Mouse (Mus musculus) megakaryocyte, embryonic 14.5 days (primary cell): ENCODE results near the gene Cnih2. TPM values are rescaled to one million over a fixed set of nuclear protein-coding genes. Genes with fewer than 3 reads are reported as not detected.

Experiments used
- H3K27me3 ChIP-seq: replicated peaks from 2 replicates; pipeline ENCODE3; 2012; ENCODE audit warnings: inconsistent platforms
- H3K36me3 ChIP-seq: replicated peaks from 2 replicates; pipeline ENCODE3; 2012; ENCODE audit warnings: low read length, inconsistent platforms, mixed read lengths
- H3K4me1 ChIP-seq: 2 replicates; pipeline ENCODE4 v1.6.1; 2012; ENCODE audit warnings: inconsistent platforms
- H3K4me3 ChIP-seq: replicated peaks from 2 replicates; pipeline ENCODE3; 2012; ENCODE audit warnings: moderate library complexity, mild to moderate bottlenecking, inconsistent platforms
- H3K9me3 ChIP-seq: 2 replicates; pipeline ENCODE4 v1.6.1; 2012; ENCODE audit warnings: inconsistent platforms
- FLI1 ChIP-seq: IDR thresholded peaks from 2 replicates; pipeline ENCODE4 v1.6.1; 2012; ENCODE audit warnings: low read length, inconsistent platforms, mixed read lengths
- GATA1 ChIP-seq: IDR thresholded peaks from 3 replicates; pipeline ENCODE4 v1.6.1; 2012; ENCODE audit warnings: mixed read lengths, low read length, inconsistent platforms, borderline replicate concordance
- polyA plus RNA-seq: library from polyadenylated mRNA; stranded (reverse); fragments of >175 nt; gene quantifications from 2 replicates; pipeline ENCODE4 v1.2.3, GENCODE M21; 2012; ENCODE audit warnings: low replicate concordance; ENCODE audit not compliant: insufficient read depth

Cnih2 gene
- polyA plus RNA-seq, 1 experiment, result 4.9 TPM

DNA sequence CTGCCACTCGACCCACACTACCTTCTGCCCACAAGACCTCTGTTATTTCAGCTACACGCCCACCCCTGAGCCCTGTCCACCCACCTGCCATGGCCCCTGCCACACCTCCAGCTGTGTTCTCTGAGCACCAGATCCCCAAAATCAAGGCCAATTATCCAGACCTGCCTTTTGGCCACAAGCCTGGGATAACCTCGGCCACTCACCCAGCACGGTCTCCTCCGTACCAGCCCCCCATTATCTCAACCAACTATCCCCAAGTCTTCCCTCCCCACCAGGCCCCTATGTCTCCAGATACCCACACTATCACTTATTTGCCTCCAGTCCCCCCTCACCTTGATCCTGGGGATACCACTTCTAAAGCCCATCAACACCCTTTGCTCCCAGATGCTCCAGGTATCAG, 28.8 kb downstream of the Cnih2 start:
- Histone ChIP-seq H3K36me3 (no peaks in the 10 kb centered on the region), H3K27me3 (peaks cover 72% of the 10 kb centered on the region), H3K4me1 (peaks cover 59% of the 10 kb centered on the region), H3K4me3 (no peak overlapping the region), H3K9me3 (no peaks in the 10 kb centered on the region)
- no peak for TF ChIP-seq GATA1
- TF ChIP-seq FLI1, result no peak

DNA sequence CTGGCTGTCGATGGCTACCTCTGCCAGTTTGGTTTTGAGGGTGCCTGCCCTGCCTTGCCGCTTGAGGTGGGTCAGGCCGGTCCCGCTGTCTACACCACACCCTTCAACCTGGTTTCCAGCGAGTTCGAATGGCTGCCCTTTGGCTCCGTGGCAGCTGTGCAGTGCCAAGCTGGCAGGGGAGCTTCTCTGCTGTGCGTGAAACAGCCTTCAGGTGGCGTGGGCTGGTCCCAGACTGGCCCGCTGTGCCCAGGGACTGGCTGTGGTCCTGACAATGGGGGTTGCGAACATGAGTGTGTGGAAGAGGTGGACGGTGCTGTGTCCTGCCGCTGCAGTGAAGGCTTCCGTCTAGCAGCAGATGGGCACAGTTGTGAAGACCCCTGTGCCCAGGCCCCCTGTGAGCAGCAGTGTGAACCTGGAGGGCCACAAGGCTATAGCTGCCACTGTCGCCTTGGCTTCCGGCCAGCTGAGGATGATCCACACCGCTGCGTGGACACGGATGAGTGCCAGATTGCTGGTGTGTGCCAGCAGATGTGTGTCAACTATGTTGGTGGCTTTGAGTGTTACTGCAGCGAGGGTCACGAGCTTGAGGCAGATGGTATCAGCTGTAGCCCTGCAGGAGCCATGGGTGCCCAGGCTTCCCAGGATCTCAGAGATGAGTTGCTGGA, 29.6 kb downstream of the Cnih2 start:
- H3K4me1 ChIP-seq, result peaks cover 58% of the 10 kb centered on the region
- peak overlapping the region; percentile 86 for H3K4me3 ChIP-seq
- peaks cover 68% of the 10 kb centered on the region for H3K27me3 ChIP-seq
- no peaks in the 10 kb centered on the region for H3K36me3 ChIP-seq
- no peaks in the 10 kb centered on the region for H3K9me3 ChIP-seq
- no peak for TF ChIP-seq GATA1
- TF ChIP-seq FLI1, result no peak

DNA sequence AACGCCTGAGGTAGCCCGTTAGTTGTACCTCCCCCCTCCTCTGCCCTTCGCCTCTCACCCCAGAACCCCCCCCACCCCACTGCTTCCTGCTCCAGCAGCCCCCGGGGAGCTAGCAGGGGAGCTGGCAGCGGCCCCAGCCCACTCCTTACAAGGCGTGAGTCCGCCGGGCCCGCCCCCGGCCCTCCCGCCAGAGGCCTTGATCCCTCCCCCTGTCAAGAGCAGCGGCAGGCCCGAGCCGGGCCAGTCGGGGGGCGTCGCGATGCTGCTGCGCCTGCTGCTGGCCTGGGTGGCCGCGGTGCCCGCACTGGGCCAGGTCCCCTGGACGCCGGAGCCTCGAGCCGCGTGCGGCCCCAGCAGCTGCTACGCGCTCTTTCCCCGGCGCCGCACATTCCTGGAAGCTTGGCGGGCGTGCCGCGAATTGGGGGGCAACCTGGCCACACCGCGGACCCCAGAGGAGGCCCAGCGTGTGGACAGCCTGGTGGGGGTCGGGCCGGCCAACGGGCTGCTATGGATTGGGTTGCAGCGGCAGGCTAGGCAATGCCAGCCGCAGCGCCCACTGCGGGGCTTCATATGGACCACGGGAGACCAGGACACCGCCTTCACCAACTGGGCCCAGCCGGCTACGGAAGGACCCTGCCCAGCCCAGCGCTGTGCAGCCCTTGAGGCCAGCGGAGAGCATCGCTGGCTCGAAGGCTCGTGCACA, 30.3 kb downstream of the Cnih2 start, which contains the start of gene Cd248:
TSS of gene Cd248 (plus strand) at position 212 of the 703 bp plus-strand sequence.
- Histone ChIP-seq H3K27me3 (peaks cover 67% of the 10 kb centered on the region), H3K36me3 (no peaks in the 10 kb centered on the region), H3K4me3 (peak within 1 kb of the TSS; percentile 86), H3K4me1 (peaks cover 54% of the 10 kb centered on the region), H3K9me3 (no peaks in the 10 kb centered on the region)
- TF ChIP-seq GATA1 (no peak), FLI1 (no peak)

DNA sequence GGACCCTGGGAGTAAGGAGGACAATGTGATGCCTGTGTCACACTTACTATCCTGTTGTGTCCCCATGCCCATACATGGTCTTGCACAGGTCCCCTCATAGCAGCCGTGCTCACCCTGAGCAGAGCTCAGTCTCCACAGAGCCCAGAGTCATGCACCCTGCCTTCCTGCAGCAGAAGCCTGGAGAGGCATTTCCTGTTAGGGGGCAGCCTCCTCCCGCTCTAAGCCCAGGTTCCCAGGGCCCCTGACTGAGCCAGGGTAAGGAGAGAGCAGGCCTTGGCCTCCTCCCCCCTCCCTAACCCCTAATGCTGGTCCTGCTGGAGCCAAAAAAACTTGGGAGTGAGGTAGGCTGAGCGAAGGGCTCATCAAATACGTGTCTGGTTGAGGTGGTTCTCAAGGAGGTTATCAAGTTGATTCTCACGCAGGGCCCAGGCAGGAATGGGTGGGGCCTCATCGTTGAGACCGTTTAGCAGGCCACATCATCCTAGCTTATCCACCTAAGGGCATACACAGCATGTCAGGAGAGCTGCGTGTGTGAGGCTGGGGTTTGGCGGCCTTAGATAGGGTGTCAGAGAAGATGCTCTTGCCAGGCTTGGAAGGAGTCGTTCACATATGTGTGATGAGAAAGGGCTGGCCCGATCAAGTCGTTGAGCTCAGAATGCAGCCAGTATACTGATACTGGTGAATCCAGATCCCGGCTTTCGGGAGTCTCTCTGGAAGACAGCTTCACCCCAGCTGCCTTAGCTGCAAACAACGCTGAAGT, 31.1 kb downstream of the Cnih2 start:
- TF ChIP-seq GATA1 (no peak), FLI1 (no peak)
- Histone ChIP-seq H3K36me3 (no peaks in the 10 kb centered on the region), H3K4me3 (peak overlapping the region; percentile 86), H3K4me1 (peaks cover 46% of the 10 kb centered on the region), H3K27me3 (peaks cover 71% of the 10 kb centered on the region), H3K9me3 (no peaks in the 10 kb centered on the region)

DNA sequence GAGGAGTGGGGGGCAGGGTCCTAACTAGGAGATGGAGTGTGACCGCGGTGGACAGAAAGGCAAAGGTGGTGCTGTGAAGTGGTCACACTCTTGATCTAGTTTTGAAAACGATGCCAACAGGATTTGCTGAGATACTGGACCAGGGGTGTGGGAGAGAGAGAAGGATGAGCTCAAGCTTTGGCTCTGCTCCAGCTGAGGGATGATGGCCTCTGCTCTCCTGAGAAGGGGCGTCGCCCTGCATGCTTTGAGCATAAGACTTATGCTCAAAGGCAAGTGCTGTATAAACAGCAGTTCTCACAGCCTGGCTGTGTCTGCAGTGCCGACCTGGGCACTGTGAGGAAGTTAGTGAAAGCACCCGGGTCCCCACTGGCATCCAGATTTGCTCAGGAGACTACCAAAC, 33.2 kb downstream of the Cnih2 start:
- Histone ChIP-seq H3K4me1 (peaks cover 48% of the 10 kb centered on the region), H3K36me3 (no peaks in the 10 kb centered on the region), H3K4me3 (no peak overlapping the region), H3K27me3 (peaks cover 58% of the 10 kb centered on the region), H3K9me3 (no peaks in the 10 kb centered on the region)
- TF ChIP-seq GATA1, result no peak
- TF ChIP-seq FLI1, result no peak

DNA sequence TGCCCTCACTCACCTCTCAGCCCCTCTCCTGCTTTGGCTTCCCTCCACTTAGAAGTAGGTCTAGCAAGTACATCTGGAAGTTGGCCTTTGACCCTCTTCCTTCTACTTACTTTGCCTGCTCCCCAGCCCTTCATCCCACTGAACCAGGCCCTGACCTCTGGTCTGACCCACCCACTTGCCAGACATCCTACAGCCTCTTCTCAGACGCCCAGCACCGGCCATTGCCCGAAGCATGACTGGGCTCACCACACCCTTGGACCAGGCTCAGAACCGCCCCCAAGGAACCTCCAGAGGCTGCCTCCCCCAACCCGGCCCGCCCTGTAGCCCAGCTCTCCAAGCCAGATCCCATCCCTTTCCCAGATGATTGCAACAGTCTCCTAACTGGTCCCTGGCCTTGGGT, 35.9 kb downstream of the Cnih2 start:
- Histone ChIP-seq H3K36me3 (no peaks in the 10 kb centered on the region), H3K4me1 (peaks cover 59% of the 10 kb centered on the region), H3K9me3 (no peaks in the 10 kb centered on the region), H3K27me3 (peaks cover 31% of the 10 kb centered on the region), H3K4me3 (no peak overlapping the region)
- TF ChIP-seq GATA1, result no peak
- no peak for TF ChIP-seq FLI1

DNA sequence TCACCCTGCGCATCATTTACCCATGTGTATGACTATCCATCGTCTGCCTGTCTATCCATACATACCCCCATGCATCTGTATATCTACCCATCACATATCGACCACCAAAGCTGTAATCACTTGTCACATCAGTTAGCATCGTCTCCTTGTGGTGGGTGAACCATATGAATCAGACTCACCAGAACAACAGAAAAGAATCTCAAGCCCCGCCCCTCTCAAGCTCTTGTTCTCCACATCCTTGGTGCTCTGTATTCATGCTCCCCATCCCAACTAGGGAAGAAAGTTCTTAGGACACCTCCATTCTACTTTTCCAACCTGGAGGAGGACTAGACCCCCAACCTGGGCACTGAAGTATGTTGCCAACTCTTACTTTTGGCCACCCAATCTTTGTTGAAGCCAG, 36.3 kb downstream of the Cnih2 start:
- Histone ChIP-seq H3K4me3 (no peak overlapping the region), H3K27me3 (peaks cover 27% of the 10 kb centered on the region), H3K36me3 (no peaks in the 10 kb centered on the region), H3K4me1 (peaks cover 59% of the 10 kb centered on the region), H3K9me3 (no peaks in the 10 kb centered on the region)
- TF ChIP-seq FLI1 (no peak), GATA1 (no peak)

DNA sequence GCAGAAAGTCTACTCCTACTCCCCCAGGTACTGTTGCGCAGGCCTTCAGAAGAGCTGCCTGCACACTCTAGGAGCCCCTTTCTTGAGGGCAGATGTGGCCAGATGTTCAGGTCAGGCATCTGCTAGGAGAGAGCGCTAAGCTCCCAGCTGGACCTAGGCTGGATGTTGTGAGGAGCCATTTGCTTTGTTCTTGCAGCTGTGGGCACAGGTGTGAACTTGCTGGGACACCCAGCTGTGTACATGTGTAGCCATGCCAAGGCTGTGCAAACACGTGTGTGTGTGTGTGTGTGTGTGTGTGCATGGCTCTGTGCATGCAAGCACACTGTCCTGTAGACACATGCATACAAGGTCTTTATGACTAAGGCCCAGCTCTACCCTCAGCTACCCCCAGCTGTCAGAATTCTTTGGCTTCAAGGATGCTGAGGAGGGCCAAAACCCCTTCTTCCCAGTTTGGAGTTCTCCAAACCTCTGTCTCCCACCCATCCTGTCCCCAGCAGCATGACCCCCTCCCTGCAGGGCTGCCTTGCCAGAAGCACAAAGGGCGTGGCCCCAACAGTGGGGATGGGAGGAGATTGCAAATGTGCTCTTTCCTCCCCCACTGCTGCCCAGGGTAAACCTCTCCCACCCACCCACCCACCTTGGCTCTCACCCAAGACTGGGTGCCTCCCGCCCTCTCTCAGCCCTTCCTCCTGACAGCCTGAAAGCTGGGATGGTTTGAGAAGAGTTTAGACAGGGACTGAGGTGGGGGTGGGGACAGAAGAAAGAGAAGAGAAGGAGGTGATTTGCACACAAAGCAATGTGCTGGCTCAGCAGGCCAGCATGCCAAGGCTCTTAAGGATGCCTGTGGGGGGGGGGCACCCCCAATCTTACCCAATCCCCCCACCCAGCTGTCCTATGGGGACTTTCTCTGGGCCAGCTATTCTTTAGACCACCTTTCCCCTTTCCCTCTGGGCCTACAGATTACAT, 37.7 kb downstream of the Cnih2 start:
- peaks cover 64% of the 10 kb centered on the region for H3K4me1 ChIP-seq
- TF ChIP-seq GATA1 (no peak), FLI1 (no peak)
- H3K9me3 ChIP-seq, result no peaks in the 10 kb centered on the region
- H3K27me3 ChIP-seq, result peaks cover 25% of the 10 kb centered on the region
- no peaks in the 10 kb centered on the region for H3K36me3 ChIP-seq
- H3K4me3 ChIP-seq, result no peak overlapping the region
